Mouse (Mus musculus) adipocyte (in vitro differentiated cells): Measurements from ENCODE around the gene Acads.
A peak's percentile ranks its signal among the peaks of the same experiment; 100 is the strongest.
"Not testable (repeated sequence)": the region's sequence is repeated elsewhere in the genome, so short reads cannot be mapped to it uniquely, and the experiment has no call there.

ENCODE experiments used
- DNase-seq: peaks from one replicate; pipeline ENCODE4 v3.0.0-alpha.2; 2016; ENCODE audit warnings: low spot score

Gene Acads

DNA sequence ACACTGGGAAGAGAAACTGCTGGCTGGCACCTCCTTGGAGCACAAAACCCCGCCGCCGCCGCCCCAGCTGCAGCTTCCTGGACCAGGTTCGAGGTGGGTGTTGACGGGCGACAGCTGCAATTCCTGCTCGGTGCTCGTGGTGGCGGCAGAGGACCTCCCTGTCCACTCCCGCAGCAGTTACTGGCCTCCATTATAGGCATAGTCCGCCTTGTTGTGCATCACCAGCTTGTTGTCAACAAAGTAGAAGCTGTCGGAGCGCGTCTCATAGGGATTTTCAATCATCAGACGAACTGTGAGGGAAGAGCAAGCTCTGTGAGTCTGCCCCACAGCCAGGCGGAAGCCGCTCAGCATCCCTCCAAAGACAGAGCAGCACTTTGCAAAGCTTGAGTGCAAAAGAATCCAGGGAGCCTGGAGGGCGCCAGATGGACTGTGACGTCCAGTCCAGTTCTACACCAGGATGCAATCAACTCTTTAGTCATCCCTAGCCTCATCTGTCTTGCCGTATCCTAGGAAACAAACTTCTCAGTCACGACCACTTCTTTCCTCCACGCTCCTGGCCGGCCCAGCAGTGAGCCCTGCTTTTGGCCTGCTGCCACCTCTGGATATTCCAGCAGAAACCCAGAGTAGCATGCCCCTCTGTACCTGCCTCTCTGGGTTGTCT is 6.2 kb upstream of the Acads start:
- DNase-seq = peak; percentile 71

DNA sequence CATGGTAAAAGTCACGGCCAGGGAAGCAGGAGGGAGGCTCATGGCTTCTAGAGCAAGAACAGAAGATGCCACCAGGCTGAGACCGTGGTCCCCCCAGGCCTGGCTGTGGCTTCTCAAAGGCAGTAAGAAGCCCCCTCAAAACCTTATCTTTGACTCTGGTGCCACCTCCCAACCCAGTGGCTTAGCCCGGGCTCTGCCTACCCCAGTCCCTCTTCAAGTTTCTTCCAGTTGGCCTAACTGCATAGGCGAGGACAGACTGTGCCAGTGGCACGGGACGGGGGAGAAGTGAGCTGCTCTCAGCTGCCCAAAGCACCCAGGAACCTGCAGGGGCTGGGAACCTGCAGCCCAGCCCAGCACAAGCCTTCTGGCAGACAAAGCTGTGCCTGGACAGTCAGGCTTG is 5.5 kb upstream of the Acads start:
- no peak for DNase-seq

DNA sequence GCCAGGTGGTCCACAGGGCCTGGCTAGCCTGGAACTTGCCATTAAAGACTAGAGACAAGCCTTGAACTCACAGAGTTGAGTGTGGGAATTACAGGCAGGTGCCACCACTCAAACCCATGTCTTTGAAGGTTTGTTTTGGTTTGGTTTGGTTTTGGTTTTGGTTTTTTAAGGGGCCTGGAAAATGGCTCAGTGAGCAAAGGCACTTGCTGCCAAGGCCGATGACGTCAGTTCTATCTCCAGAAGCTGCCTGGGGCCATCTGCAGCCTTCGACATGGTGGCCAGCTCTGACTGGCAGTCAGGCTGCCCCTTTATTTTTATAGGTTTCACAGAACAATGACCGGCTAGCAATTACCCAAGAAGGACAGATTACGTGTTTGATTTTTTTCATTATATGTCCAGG is 1.8 kb upstream of the Acads start:
- no peak for DNase-seq

DNA sequence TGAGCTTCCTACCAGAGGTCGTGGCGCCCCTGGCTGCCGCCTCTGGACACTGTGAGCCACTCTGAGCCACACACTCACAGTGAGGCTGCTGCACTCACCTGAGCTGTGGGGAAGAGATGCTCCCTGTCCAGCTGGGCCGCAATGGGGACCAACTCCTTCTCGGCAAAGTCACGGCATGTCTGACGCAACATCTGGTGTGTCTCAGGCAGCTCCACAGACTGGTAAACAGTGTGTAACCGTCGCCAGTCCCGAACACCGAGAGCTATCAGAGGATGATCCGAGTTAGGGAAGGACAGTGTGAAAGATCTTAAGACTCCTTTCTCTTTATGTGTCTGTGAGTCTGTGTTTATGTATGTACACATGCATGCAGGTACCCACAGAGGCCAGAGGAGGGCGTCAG is 1.7 kb downstream of the Acads start:
- no peak for DNase-seq

DNA sequence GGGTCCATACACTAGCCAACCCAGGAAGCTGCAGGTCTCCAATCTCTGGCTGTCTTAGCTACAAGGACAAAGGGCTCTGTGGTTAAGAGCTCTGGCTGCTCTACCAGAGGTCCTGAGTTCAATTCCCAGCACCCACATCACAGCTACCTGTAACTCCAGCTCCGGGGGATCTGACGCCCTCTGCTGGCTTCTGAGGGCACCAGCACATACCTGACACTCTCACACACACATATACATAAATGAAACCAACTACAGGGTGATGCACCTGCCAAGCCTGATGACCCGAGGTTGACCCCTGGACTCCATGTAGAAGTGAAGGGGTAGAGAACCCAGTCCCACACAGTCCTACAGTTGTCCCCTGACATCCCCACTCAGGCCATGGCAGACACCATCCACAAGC is 2.7 kb downstream of the Acads start:
- no peak for DNase-seq

DNA sequence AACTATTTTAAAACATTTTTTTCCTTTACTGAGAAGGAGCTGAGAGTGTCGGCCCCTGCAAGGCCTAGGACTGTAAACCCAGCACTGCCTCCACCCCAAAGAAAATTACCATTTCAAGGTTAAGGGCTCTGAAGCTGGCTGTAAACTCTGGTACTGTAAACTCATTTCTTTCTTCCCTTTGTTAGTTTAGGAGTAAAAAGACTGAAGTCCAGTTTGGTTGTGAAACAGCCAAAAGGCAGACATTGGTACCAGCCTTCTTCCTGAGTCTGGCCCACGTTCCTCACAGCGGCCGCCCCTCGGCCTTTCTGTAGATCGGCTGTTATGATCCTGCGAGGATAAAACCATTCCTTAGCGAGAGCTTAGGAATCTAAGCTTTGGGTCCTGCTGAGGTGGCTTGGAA is 4.6 kb downstream of the Acads start:
- DNase-seq = no peak

DNA sequence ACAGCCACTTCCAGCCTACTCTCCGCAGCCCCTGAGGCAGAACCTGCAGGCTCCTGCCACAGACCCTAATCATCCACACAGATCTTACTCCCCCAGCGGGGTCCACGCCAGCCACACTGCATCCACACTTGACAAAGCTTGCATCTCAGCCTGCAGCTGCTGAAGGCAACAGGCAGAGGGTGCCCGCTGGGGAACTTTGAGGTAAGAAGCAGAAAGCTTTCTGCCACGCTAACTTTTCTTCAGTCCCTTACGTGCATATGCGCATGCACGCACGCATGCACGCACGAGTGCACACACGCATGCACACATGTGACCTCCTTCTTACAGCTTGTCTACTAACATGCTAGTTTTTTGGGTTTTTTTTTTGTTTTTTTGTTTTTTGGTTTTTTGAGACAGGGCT is 5.9 kb downstream of the Acads start:
- DNase-seq = no peak

DNA sequence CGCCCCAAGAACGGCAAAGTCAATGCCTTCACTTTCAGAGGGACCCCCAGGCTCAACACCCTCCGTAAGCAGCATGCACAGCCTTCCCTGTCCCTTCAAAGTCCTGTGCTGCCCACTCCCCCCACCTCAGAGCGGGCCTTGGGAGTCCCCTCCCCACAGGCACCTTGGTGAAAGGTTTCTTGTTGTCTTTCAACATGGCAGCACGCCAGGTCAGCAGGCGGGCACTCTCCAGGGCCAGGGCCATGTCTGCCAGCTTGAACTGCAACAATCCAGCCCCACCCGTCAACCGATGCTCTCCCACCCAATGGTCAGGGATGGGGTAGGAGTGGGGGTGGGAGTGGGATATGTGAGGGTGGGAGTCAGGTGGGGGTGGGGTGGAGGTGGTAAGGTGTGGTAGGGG is 8.0 kb downstream of the Acads start:
- DNase-seq = no peak

DNA sequence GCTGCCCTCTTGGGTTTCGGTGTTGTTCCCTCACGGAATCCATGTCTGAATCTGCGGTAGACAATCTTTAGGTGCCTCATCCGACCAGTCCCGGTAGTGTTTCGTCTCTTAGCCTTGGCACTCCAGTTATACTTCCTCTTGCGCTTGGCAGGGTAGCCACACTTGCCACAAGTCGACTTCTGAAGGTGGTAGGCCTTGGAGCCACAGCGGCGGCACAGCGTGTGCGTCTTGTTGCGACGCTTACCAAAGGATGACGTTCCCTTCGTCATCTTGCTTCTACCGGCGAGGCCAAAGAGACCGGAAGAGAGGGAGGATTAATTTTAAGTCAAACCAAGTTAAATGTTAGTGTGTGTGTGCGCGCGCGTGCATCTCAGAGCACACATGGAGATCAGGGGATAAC is 15.9 kb downstream of the Acads start:
- DNase-seq = not testable (repeated sequence)

DNA sequence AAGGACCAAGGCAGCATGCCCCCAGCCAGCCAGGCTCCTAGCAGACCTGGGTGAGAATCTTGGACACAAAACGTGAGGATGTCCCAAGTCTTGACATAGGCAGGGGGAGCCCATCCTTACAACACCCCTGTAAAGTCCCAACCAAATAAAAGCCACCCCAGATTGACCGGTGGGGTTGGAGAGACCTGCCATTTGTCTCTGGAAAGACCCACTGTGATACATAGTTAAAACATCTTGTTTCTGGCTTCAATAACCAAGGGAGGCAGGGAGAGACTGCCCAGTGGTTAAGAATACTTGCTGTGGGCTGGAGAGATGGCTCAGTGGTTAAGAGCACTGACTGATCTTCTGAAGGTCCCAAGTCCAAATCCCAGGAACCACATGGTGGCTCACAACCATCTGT is 16.9 kb downstream of the Acads start:
- DNase-seq = no peak

DNA sequence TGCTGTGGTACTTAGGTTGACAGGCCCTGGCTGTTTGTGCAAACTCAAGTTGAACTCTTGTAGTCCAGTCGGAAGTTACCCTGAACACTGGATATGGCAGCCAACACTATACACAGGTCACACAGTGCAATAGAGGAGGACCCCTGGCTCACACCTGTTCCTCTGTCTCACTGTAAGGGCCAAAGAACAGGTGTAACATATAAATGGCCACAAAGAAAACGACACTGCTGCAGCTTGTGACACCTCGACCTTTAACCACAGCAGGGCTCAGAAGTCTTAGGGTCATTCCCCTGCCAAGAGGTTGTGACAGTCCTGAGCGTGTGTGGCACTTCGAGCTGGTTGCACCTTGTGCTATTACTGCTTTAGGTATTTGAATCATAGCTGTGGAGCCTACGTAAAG is 18.7 kb downstream of the Acads start:
- DNase-seq = peak; percentile 56

DNA sequence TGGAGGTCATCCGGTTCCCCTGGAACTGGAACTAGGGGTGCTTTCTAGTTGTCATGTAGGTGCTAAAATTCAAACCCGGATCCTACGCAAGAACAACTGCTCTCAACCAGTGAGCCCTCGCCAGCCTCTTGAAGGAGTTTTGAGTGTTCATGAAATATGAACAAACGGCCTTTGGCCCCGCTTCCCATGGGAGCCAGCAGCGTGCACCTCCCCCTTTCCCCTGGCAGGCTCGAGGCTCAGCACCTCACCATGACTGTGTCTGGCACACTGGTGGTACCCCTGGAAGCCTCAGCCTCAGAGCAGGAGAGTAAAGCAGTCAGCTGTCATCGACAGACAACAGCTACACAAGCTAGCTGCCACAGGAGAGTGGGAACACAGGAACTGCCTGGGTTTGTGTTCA is 19.2 kb downstream of the Acads start:
- DNase-seq = peak; percentile 74

DNA sequence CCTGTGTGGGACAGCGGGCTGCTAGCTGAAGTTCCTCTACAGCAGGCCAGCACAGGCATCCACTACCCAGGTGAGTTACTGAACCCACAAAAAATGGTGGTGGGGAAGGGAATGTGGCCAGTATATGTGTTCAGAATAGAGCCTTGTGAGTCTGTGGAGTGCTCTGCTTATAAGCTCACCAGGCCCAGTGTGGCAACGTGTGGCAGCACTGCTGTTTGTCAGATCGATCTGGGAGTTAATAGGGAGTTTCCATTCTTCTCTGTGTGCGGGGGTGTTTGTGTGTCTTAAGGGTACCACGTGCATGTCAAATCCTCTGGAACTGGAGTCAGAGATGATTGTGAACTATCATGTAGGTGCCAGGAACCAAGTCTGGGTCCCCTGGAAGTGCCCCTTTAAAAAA is 19.6 kb downstream of the Acads start:
- peak; percentile 35 for DNase-seq

DNA sequence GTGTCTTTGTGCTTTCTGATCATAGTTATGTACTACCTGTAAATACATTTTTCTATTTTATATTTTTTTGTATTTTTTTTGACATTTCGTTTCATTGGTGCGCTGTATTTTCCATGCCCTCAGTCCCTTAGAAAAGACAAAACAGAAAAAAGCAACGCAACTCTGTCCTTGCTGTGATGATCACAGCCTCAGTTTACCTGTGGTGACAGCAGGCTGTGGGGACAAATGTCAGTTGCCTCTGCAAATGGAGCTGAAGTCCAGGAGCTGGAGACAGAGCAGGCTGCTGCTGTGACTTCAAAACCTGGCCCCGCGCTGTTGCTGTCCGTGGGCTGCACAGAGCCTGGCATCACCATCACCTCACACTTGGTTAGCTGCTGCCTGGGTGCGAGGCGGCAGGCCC is 21.0 kb downstream of the Acads start, which contains the start of gene Gm10401:
Gene Gm10401 (minus strand): TSS at position 101 of the 400 bp plus-strand sequence.
- no peak for DNase-seq

DNA sequence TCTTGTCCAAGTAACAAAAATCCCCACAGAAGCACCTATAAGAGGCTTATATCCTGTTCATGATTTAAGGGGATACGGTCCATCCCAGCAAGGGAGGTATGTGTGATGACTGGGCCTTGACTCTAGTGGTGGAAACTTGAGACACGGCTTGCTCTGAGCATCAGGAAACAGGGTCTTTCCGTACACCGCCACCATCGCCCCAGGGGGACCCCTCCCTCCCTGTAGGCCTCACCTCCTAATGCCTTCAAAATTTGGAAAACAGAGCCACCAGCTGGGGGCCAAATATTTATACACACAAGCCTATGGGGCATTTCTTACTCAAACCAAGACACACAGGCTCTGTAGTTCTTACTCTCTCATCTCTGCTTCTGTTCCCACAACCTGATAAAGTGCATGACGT is 27.4 kb downstream of the Acads start:
- no peak for DNase-seq

DNA sequence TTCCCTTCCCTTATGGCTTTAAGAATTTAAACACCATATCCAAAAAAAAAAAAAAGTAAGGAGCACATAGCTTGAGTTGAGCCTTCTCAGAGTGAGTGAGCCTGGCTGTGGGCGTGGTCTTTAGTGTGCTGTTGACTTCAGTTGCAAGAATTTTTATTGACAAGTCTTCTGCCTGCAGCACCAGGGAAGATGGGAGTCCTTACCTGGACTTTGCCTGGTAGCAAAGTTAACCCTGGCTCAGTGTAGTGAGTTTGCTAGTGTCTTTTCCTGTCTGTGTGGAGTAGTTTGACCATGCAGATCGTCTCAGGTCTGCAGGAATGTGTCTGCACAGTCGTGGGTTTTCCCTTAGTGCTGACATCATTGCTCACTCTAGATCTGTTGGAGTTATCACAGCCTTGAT is 28.1 kb downstream of the Acads start:
- DNase-seq = no peak

DNA sequence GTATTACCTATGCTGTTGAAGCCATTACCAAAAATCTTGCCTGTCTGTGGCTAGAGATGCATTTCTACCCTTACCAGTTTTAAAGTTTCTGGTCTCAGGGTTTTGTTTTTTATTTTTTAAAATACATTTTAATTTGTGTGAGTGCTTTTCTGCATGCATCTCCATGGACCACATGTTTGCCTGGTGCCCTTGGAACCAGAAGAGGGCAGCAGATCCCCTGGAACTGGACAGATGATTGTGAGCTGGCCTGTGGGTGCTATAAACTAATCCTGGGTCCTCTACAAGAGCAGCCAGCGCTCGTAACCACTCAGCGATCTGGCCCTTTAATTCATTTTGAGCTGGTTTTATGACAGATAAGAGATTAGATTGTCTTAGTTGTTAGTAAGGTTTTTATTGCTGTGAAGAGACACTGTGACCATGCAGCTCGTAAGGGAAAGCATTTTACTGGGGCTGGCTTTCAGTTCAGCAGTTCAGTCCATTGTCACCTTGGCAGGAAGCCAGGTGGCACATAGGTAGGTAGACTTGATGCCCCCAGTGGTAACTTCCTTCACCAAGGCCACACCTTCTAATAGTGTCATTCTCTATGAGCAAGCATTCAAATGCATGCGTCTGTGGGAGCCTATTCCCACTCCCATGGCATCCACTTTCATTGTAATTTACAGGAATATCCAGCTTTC is 29.4 kb downstream of the Acads start:
- no peak for DNase-seq

DNA sequence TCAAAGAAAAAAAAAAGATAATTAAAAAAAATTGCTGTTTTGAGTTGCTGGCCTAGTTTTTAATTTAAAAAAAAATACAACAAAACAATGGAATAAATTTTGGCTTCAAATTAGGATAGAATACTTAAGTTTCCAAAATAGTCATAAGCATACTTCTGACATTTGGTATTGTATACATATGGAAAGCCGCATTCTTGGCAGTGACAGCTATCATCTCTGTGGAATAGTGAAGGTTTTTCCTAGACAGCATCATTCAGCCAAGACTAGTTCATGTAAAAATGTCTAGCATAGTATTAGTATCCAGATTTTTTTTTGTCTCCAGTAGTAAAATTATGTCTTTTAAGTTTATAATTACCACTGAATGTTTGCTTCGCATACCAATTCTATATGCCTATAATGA is 33.5 kb downstream of the Acads start:
- DNase-seq = no peak

DNA sequence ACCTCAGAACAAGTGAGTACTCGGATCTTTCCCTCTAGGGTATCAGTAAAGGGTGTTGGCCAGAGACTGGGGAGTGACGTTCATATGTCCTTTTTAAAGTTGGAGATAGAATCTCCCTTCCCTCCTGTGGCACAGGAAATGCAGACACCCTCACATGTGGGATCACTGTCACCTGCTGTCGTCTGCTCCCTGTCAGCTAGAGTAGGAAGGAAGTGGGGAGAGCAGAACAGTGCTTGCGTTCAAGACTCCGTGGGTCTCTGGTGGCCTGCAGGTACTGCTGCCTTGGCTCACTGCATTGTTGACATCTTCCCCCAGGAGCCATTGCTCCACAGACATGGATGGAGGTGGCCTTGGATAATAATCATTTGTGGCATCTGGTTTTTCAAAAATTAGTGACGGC is 35.7 kb downstream of the Acads start:
- DNase-seq = no peak

DNA sequence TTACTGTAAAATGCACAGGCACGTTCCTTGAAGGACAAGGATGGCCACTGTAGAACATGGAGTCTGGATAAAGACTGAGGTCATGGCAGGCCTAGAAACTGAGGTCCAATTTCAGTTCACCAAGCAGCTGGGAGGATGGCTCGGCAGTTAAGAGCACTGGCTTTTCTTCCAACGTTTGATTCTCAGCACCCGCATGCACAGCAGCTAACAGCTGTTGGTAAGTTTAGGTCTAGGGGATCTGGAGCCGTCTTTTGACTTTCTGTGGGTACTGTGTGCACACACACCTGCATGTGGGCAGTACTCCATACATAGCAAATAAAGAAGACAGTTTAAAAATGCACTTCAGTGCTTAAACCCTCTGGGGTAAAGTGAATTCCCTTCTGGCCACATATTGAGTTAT is 37.5 kb downstream of the Acads start:
- DNase-seq = no peak

DNA sequence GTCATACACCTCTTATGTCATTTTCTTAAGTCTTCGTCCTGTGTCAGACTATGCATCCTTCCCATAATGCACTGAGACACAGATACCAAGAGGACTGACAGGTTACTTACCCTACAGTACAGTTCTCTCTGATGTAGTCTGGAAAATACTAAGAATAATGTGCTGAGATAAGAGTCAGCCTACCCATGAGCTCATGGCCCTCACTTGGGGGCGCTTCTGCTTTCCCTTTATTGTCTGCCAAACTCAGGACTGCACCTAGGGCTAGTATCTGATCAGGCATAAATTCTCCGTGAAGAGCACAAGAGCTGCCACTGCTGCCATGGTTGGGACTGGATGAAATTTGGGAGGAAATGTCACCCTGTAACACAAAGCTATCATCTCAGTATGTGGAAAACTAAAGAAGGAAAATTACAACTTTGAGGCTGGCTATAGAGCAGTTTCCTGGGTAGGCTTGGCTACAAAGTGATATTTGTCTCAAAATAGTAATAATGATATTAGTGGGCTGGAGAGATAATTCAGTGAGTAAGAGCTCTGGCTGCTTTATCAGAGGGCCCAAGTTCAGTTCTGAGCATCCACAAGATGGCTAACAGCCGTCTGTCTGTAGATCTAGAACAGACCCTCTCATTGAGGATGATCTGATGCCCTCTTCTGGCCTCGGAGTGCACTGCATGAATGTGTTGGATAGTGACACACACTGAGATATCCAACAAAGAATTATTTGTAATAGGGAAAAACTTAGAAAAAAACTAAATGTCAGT is 42.8 kb downstream of the Acads start:
- DNase-seq = peak; percentile 65

DNA sequence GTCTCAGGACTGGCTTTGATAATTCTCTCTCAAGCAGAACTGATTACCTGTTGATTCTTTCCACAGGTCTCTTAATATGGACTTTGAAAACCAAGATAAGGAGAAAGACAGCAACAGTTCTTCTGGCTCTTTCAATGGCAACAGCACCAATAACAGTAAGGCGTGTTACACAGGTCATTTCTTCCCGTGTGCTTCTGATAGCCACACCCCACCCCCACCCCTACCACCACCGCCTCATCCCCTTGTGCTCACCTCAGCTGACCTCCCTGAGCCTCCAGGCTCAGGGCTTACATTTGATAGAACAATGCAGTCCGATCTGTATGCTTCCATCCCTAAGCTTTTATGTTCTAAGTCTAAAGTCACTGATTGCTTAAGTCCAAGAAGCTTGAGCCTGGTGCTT is 44.4 kb downstream of the Acads start:
- no peak for DNase-seq

DNA sequence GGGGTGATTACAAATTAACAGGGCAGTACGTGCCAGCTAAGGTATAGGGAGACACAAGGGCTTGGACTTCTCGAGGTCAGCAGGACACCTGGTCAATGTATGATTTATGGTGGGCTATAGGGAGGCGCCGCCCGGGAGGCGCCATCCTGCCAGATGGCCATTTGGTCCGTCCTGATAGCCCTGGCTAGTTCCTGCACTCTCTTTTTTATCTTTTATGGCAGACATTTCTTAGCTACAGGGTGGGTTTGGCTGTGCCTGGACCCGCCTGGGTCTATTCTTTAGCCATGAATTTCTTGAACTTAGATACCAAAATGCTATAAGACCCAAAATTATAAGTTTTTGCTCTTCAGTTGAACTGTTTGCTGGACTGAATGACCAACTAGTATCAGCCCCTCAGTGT is 45.8 kb downstream of the Acads start:
- not testable (repeated sequence) for DNase-seq
